Mouse (Mus musculus) stomach, embryonic 14.5 days (tissue): ENCODE measurements around the gene Akap6. TPM values are rescaled to one million over a fixed set of nuclear protein-coding genes. Genes with fewer than 3 reads are reported as not detected.

Experiments
- ATAC-seq: fragments of 200-750 bp; cut with Nextera tagmentation; 2 replicates; pipeline ENCODE4 v1.8.0; 2017; ENCODE audit warnings: low read depth, moderate TSS enrichment; ENCODE audit not compliant: insufficient number of reproducible peaks, insufficient read depth, low FRiP score
- H3K27ac ChIP-seq: fragments of 300-500 bp; sonication (generic); 2 replicates; pipeline ENCODE4 v1.5.1; 2014; ENCODE audit warnings: mild to moderate bottlenecking, low read length, moderate library complexity, mixed read lengths
- H3K27me3 ChIP-seq: fragments of 300-500 bp; sonication (generic); 2 replicates; pipeline ENCODE4 v1.6.1; 2014; ENCODE audit warnings: low read length, control low read depth, mixed read lengths; ENCODE audit not compliant: control insufficient read depth, insufficient read depth
- H3K36me3 ChIP-seq: fragments of 300-500 bp; sonication (generic); 2 replicates; pipeline ENCODE4 v1.6.1; 2014; ENCODE audit warnings: mild to moderate bottlenecking, control low read depth, low read length, moderate library complexity, mixed read lengths; ENCODE audit not compliant: control insufficient read depth, insufficient read depth
- H3K4me1 ChIP-seq: fragments of 300-500 bp; sonication (generic); 2 replicates; pipeline ENCODE4 v1.6.1; 2014; ENCODE audit warnings: low read length, control low read depth, mixed read lengths; ENCODE audit not compliant: control insufficient read depth, insufficient read depth
- H3K4me2 ChIP-seq: fragments of 300-500 bp; sonication (generic); replicated peaks from 2 replicates; pipeline ENCODE4 v1.6.1; 2014; ENCODE audit warnings: low read depth, low read length, control low read depth
- H3K4me3 ChIP-seq: fragments of 300-500 bp; sonication (generic); 2 replicates; pipeline ENCODE4 v1.5.1; 2014; ENCODE audit warnings: low read depth, low read length, control low read depth
- H3K9ac ChIP-seq: fragments of 300-500 bp; sonication (generic); replicated peaks from 2 replicates; pipeline ENCODE4 v1.6.1; 2014; ENCODE audit warnings: low read depth, mild to moderate bottlenecking, control low read depth, low read length, moderate library complexity, mixed read lengths
- H3K9me3 ChIP-seq: fragments of 300-500 bp; sonication (generic); 2 replicates; pipeline ENCODE4 v1.6.1; 2016; ENCODE audit warnings: low read depth, low read length, control low read depth; ENCODE audit not compliant: control insufficient read depth
- WGBS: fragments of 180-500 bp; shearing (Covaris S2); extraction: QIAGEN DNeasy Blood & Tissue Kit; methylation state at CpG from one replicate; pipeline ENCODE4 v1.1.7; 2014; 5-methylcytosine and 5-hydroxymethylcytosine counted together
- polyA plus RNA-seq: library from polyadenylated mRNA; unstranded; fragments of >200 nt; fragmentation: Nextera tagmentation; extraction: Ambion mirVana; gene quantifications from 2 replicates; pipeline ENCODE4 v1.2.1, GENCODE M21; 2014

Gene Akap6
- polyA plus RNA-seq, 1 experiment from 2014 or later: 2.7 TPM

GRCm38 (mm10) chr12:52688712-52689111, 10.5 kb upstream of the Akap6 start:
- Histone ChIP-seq H3K27ac (no peak overlapping the region), H3K9me3 (no peaks in the 10 kb centered on the region), H3K4me1 (peaks cover 3% of the 10 kb centered on the region; the same call in 1 of the 2 replicates), H3K4me2 (no peak overlapping the region), H3K36me3 (no peaks in the 10 kb centered on the region), H3K4me3 (no peak overlapping the region), H3K27me3 (no peaks in the 10 kb centered on the region), H3K9ac (no peak overlapping the region)
- ATAC-seq: no peak
- WGBS: 86% methylated on average over 2 of the region's 2 CpGs

- 95% methylated on average over 1 of the region's 1 CpGs for WGBS
- Histone ChIP-seq H3K36me3 (no peaks in the 10 kb centered on the region), H3K9me3 (no peaks in the 10 kb centered on the region), H3K4me3 (no peak overlapping the region), H3K4me1 (peaks cover 3% of the 10 kb centered on the region; the same call in 1 of the 2 replicates), H3K9ac (no peak overlapping the region), H3K4me2 (no peak overlapping the region), H3K27ac (no peak overlapping the region; the same call in 1 of the 2 replicates), H3K27me3 (no peaks in the 10 kb centered on the region)
- no peak for ATAC-seq
Observed at GRCm38 (mm10) chr12:52691552-52691951, 7.6 kb upstream of the Akap6 start.

GRCm38 (mm10) chr12:52692290-52692974, 6.8 kb upstream of the Akap6 start:
- Histone ChIP-seq H3K27me3 (no peaks in the 10 kb centered on the region), H3K4me1 (0 out of 2 replicates have a peak, but pooled peaks cover under 1% of the 10 kb centered on the region), H3K27ac (peak overlapping the region; percentile 52; the same call in 1 of the 2 replicates), H3K9ac (no peak overlapping the region), H3K4me2 (no peak overlapping the region), H3K36me3 (no peaks in the 10 kb centered on the region), H3K9me3 (no peaks in the 10 kb centered on the region), H3K4me3 (no peak overlapping the region)
- 36% methylated on average over 10 of the region's 10 CpGs for WGBS
- ATAC-seq: peak; percentile 93

- H3K4me3 ChIP-seq: no peak overlapping the region
- no peak for ATAC-seq
- H3K36me3 ChIP-seq: no peaks in the 10 kb centered on the region
- H3K9me3 ChIP-seq: no peaks in the 10 kb centered on the region
- no peaks in the 10 kb centered on the region for H3K27me3 ChIP-seq
- peaks cover 2% of the 10 kb centered on the region; the same call in 1 of the 2 replicates for H3K4me1 ChIP-seq
- no peak overlapping the region for H3K27ac ChIP-seq
- H3K9ac ChIP-seq: no peak overlapping the region
- no peak overlapping the region for H3K4me2 ChIP-seq
- 53% methylated on average over 3 of the region's 3 CpGs for WGBS
Observed at GRCm38 (mm10) chr12:52697407-52698109, 1.6 kb upstream of the Akap6 start.

GRCm38 (mm10) chr12:52698276-52698930, 780 bp upstream of the Akap6 start:
- no peak overlapping the region for H3K27ac ChIP-seq
- H3K36me3 ChIP-seq: no peaks in the 10 kb centered on the region
- H3K27me3 ChIP-seq: no peaks in the 10 kb centered on the region
- no peak overlapping the region for H3K4me2 ChIP-seq
- H3K9ac ChIP-seq: no peak overlapping the region
- no peak overlapping the region for H3K4me3 ChIP-seq
- 69% methylated on average over 5 of the region's 5 CpGs for WGBS
- peaks cover 2% of the 10 kb centered on the region; the same call in 1 of the 2 replicates for H3K4me1 ChIP-seq
- H3K9me3 ChIP-seq: no peaks in the 10 kb centered on the region
- ATAC-seq: no peak

GRCm38 (mm10) chr12:52699961-52700696, 946 bp downstream of the Akap6 start:
- Histone ChIP-seq H3K27ac (peak overlapping the region; percentile 48; the same call in 1 of the 2 replicates), H3K4me3 (no peak overlapping the region), H3K4me2 (peak overlapping the region; percentile 29), H3K4me1 (peaks cover 2% of the 10 kb centered on the region; the same call in 1 of the 2 replicates), H3K9ac (no peak overlapping the region), H3K9me3 (no peaks in the 10 kb centered on the region), H3K36me3 (no peaks in the 10 kb centered on the region), H3K27me3 (no peaks in the 10 kb centered on the region)
- WGBS: 25% methylated on average over 15 of the region's 15 CpGs
- ATAC-seq: no peak

- H3K4me2 ChIP-seq: peak overlapping the region; percentile 29
- peak overlapping the region; percentile 48 for H3K27ac ChIP-seq
- H3K9me3 ChIP-seq: no peaks in the 10 kb centered on the region
- H3K9ac ChIP-seq: no peak overlapping the region
- no peak overlapping the region for H3K4me3 ChIP-seq
- peaks cover 2% of the 10 kb centered on the region; the same call in 1 of the 2 replicates for H3K4me1 ChIP-seq
- ATAC-seq: peak; percentile 50
- no peaks in the 10 kb centered on the region for H3K27me3 ChIP-seq
- H3K36me3 ChIP-seq: no peaks in the 10 kb centered on the region
- WGBS: 41% methylated on average over 15 of the region's 15 CpGs
Observed at GRCm38 (mm10) chr12:52700697-52701191, 1.6 kb downstream of the Akap6 start.
